Mouse (Mus musculus) MEL (cell line): ENCODE measurements around the gene Cxcl12. TPM values are rescaled to one million over a fixed set of nuclear protein-coding genes. Genes with fewer than 3 reads are reported as not detected.

Experiments
- DNase-seq: peaks from one replicate; pipeline ENCODE4 v3.0.0; 2011; ENCODE audit warnings: low read depth, low spot score
- H3K27ac ChIP-seq: 2 replicates; pipeline ENCODE4 v1.5.1; 2012; ENCODE audit warnings: low read depth, mild to moderate bottlenecking, control low read depth, low read length, moderate library complexity; ENCODE audit not compliant: control insufficient read depth
- H3K27me3 ChIP-seq, 2 experiments: fragments of 150-350 bp in 1 of 2; sonication (generic) in 1 of 2; 2 replicates each; pipeline ENCODE4 v1.6.1; 2012; ENCODE audit warnings: low read length in 2 of 2, mild to moderate bottlenecking in 2 of 2, improper control_type of control experiment in 1 of 2, moderate library complexity in 1 of 2; ENCODE audit not compliant: insufficient read depth in 2 of 2, control insufficient read depth in 1 of 2
- H3K36me3 ChIP-seq, 2 experiments: 2 replicates each; pipeline ENCODE4 v1.6.1; 2012 to 2014; ENCODE audit warnings: low read length in 2 of 2, improper control_type of control experiment in 1 of 2, inconsistent platforms in 1 of 2, mild to moderate bottlenecking in 1 of 2; ENCODE audit not compliant: insufficient read depth in 2 of 2, control insufficient read depth in 1 of 2
- H3K4me1 ChIP-seq, 2 experiments: fragments of 150-350 bp in 1 of 2; sonication (generic) in 1 of 2; 2 replicates each; pipeline ENCODE4 v1.6.1; 2012; ENCODE audit warnings: low read length in 2 of 2, improper control_type of control experiment in 1 of 2, mild to moderate bottlenecking in 1 of 2; ENCODE audit not compliant: insufficient read depth in 2 of 2, control insufficient read depth in 1 of 2
- H3K4me3 ChIP-seq, 2 experiments: fragments of 150-350 bp in 1 of 2; sonication (generic) in 1 of 2; 2 replicates each; pipeline ENCODE4 v1.5.1; 2012; ENCODE audit warnings: low read depth in 2 of 2, low read length in 2 of 2, mild to moderate bottlenecking in 2 of 2, moderate library complexity in 2 of 2, control low read depth in 1 of 2, improper control_type of control experiment in 1 of 2; ENCODE audit not compliant: control insufficient read depth in 1 of 2, insufficient read depth in 1 of 2
- H3K79me2 ChIP-seq: 2 replicates; pipeline ENCODE4 v1.6.1; 2012; ENCODE audit warnings: mild to moderate bottlenecking, low read length, moderate library complexity; ENCODE audit not compliant: control insufficient read depth, poor library complexity, insufficient read depth
- H3K9ac ChIP-seq: 2 replicates; pipeline ENCODE4 v1.6.1; 2012; ENCODE audit warnings: low read depth, mild to moderate bottlenecking, control low read depth, low read length, moderate library complexity; ENCODE audit not compliant: control insufficient read depth, poor library complexity, severe bottlenecking
- H3K9me3 ChIP-seq: fragments of 150-350 bp; sonication (generic); replicated peaks from 2 replicates; pipeline ENCODE4 v1.6.1; 2012; ENCODE audit warnings: mild to moderate bottlenecking, low read length, improper control_type of control experiment, moderate library complexity; ENCODE audit not compliant: insufficient read depth
- CHD1 ChIP-seq: IDR thresholded peaks from 2 replicates; pipeline ENCODE4 v1.6.1; 2012; ENCODE audit warnings: low read depth, mild to moderate bottlenecking, inconsistent platforms, low read length, improper control_type of control experiment
- CTCF ChIP-seq, 3 experiments: IDR thresholded peaks in 2 of 3; conservative IDR thresholded peaks in 1 of 3; 2 replicates each; pipeline ENCODE4 v1.5.1; 2011 to 2012; ENCODE audit warnings: low read length in 3 of 3, low read depth in 2 of 3, mild to moderate bottlenecking in 2 of 3, improper control_type of control experiment in 1 of 3, inconsistent platforms in 1 of 3, mixed read lengths in 1 of 3, moderate library complexity in 1 of 3; ENCODE audit not compliant: control insufficient read depth in 1 of 3, insufficient read depth in 1 of 3, poor library complexity in 1 of 3, severe bottlenecking in 1 of 3
- E2F4 ChIP-seq: IDR thresholded peaks from 2 replicates; pipeline ENCODE4 v1.6.1; 2011; ENCODE audit warnings: low read depth, low read length, improper control_type of control experiment, borderline replicate concordance
- ETS1 ChIP-seq: IDR thresholded peaks from 2 replicates; pipeline ENCODE4 v1.6.1; 2012; ENCODE audit warnings: low read depth, mild to moderate bottlenecking, inconsistent platforms, low read length, improper control_type of control experiment, moderate library complexity
- GABPA ChIP-seq: IDR thresholded peaks from 2 replicates; pipeline ENCODE4 v1.6.1; 2012; ENCODE audit warnings: low read depth, mild to moderate bottlenecking, inconsistent platforms, low read length, improper control_type of control experiment, moderate library complexity
- JUND ChIP-seq: IDR thresholded peaks from 2 replicates; pipeline ENCODE4 v1.6.1; 2011; ENCODE audit warnings: low read depth, mild to moderate bottlenecking, improper control_type of control experiment, low read length
- MAZ ChIP-seq: IDR thresholded peaks from 2 replicates; pipeline ENCODE4 v1.6.1; 2012; ENCODE audit warnings: low read depth, mild to moderate bottlenecking, inconsistent platforms, low read length, improper control_type of control experiment
- MXI1 ChIP-seq: IDR thresholded peaks from 2 replicates; pipeline ENCODE4 v1.6.1; 2011; ENCODE audit warnings: mild to moderate bottlenecking, low read depth, low read length, improper control_type of control experiment
- NRF1 ChIP-seq: IDR thresholded peaks from 2 replicates; pipeline ENCODE4 v1.6.1; 2014; ENCODE audit warnings: low read depth, mild to moderate bottlenecking, inconsistent platforms, low read length, improper control_type of control experiment, moderate library complexity; ENCODE audit not compliant: poor library complexity, insufficient read depth, severe bottlenecking
- TCF12 ChIP-seq: IDR thresholded peaks from 2 replicates; pipeline ENCODE4 v1.6.1; 2014; ENCODE audit warnings: low read depth, mild to moderate bottlenecking, inconsistent platforms, low read length, improper control_type of control experiment, moderate library complexity
- UBTF ChIP-seq: IDR thresholded peaks from 2 replicates; pipeline ENCODE4 v1.6.1; 2012; ENCODE audit warnings: low read depth, mild to moderate bottlenecking, inconsistent platforms, low read length, improper control_type of control experiment, moderate library complexity, borderline replicate concordance; ENCODE audit not compliant: insufficient read depth
- ZMIZ1 ChIP-seq: IDR thresholded peaks from 2 replicates; pipeline ENCODE4 v1.6.1; 2012; ENCODE audit warnings: low read depth, mild to moderate bottlenecking, inconsistent platforms, low read length, improper control_type of control experiment, moderate library complexity
- polyA plus RNA-seq, 2 experiments: library from polyadenylated mRNA; stranded (reverse) in 1 of 2; unstranded in 1 of 2; fragments of >175 nt in 1 of 2; fragments of >200 nt in 1 of 2; gene quantifications; 2 replicates each; pipeline versions ENCODE4 v1.2.1 to v1.2.4; 2012; ENCODE audit warnings: low replicate concordance in 2 of 2, low read depth in 1 of 2; ENCODE audit not compliant: insufficient read length in 2 of 2, insufficient read depth in 1 of 2, missing spikeins in 1 of 2
- total RNA-seq: library from RNA; depleted of rRNA; stranded (reverse); fragments of 300-350 nt; gene quantifications from 2 replicates; pipeline ENCODE4 v1.2.3, GENCODE M21; 2012

Cxcl12 gene
- total and polyA plus RNA-seq, 3 experiments: not detected

DNA sequence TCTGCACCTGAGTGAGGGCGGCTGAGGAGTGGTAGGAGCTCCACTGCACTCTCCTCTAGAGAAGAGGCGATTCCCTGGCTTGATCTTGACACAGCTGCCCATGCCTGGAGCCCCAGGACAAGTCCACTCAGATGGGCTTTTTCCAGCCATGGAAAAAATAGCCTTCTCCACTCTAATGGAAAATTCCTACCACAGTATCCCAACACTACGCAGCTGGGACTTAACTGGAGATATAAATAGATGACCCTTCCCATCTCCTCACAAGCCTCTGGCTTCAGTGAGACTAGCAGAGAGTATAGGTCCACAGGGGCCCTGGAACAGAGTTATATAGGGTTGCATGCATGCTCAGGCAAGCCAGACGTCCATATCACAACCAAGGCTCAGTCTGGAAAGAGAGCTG is 33.8 kb upstream of the Cxcl12 start:
- Histone ChIP-seq H3K9me3 (no peaks in the 10 kb centered on the region), H3K4me1 (no peaks in the 10 kb centered on the region), H3K9ac (no peak overlapping the region), H3K27ac (no peak overlapping the region), H3K36me3 (no peaks in the 10 kb centered on the region), H3K79me2 (no peaks in the 10 kb centered on the region), H3K27me3 (no peaks in the 10 kb centered on the region), H3K4me3 (no peak overlapping the region)
- no peak for DNase-seq
- TF ChIP-seq CHD1 (no peak), UBTF (no peak)

DNA sequence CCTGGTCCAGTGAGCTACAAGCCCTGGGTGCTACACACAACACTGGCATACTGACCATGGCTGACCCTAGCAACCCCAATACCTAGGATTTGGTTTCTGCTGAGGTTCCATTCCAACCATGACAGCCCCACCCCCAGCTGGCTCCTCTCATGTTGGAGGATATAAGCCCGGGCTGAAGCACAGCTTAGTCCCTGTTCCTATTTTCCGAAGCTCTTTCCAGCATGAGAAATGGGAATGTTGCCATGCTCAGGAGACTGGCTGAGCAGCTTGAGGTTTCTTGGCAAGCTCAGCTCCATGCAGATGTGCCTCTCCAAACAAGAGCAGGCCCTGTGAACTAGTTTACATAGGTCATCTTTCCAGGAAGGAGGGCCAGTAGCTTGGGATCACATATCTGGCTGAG is 30.6 kb upstream of the Cxcl12 start:
- TF ChIP-seq NRF1: no peak
- no peak for TF ChIP-seq MAZ
- Histone ChIP-seq H3K4me3 (no peak overlapping the region), H3K36me3 (no peaks in the 10 kb centered on the region), H3K9me3 (no peaks in the 10 kb centered on the region), H3K27me3 (no peaks in the 10 kb centered on the region), H3K79me2 (no peaks in the 10 kb centered on the region), H3K9ac (no peak overlapping the region), H3K27ac (no peak overlapping the region), H3K4me1 (no peaks in the 10 kb centered on the region)
- no peak for DNase-seq

DNA sequence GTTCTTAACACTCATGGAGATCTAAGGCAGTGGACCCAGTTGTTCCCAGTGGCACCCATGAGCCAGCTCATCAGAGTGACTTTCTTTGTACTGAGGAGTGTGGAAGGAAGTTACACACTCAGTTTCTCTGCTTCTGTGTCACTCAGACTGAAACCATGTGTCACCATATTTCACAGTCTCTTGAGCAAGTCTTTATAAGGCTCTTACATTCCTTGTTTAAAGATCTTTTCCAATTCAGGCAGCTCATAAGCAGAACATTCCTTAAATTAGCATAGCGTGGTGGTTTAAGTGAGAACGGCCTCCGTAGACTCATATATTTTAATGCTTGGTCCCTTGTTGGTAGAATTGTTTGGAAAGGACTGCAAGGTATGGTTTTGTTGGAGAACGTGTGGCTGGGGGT is 27.4 kb upstream of the Cxcl12 start:
- DNase-seq: no peak
- H3K79me2 ChIP-seq: no peaks in the 10 kb centered on the region
- H3K4me1 ChIP-seq: no peaks in the 10 kb centered on the region
- no peaks in the 10 kb centered on the region for H3K9me3 ChIP-seq
- no peak overlapping the region for H3K27ac ChIP-seq
- H3K36me3 ChIP-seq: no peaks in the 10 kb centered on the region
- no peak for TF ChIP-seq GABPA
- no peak overlapping the region for H3K9ac ChIP-seq
- H3K27me3 ChIP-seq: no peaks in the 10 kb centered on the region
- no peak overlapping the region for H3K4me3 ChIP-seq

DNA sequence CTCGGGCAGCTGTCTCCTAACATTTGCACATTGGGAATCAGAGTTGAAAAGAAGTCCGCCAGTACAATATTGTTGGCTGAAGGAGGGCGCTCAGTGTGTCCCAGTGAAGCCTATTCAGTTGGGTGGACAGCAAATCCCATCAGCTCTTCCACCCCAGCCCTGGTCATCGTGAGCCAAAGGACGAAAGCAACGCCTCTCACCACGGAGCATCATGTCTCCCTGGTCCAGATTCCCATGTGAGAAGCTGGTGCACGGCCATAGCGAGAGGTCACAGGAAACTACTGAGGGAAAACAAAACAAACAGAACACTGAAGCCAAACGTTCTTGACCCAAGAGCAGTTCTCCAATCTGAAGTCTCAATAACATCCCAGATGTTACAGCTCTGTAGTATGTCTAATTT is 21.4 kb upstream of the Cxcl12 start:
- Histone ChIP-seq H3K4me3 (no peak overlapping the region), H3K79me2 (no peaks in the 10 kb centered on the region), H3K36me3 (no peaks in the 10 kb centered on the region), H3K9ac (no peak overlapping the region), H3K27me3 (no peaks in the 10 kb centered on the region), H3K4me1 (no peaks in the 10 kb centered on the region), H3K27ac (no peak overlapping the region), H3K9me3 (no peaks in the 10 kb centered on the region)
- no peak for DNase-seq
- TF ChIP-seq CHD1 (no peak), CTCF (IDR thresholded peaks at IDR 0.05 in 2 of 3, conservative IDR thresholded peaks at IDR 0.05 in 1 of 3; ENCODE audit: control insufficient read depth in 1 of 3, insufficient read depth in 1 of 3, low read depth in 2 of 3, low read length in 3 of 3, poor library complexity in 1 of 3, severe bottlenecking in 1 of 3) (no peak), E2F4 (no peak), TCF12 (no peak), ZMIZ1 (no peak), MXI1 (no peak), JUND (no peak), ETS1 (no peak)
- TF ChIP-seq, all 39 proteins: peak for 0
